Mouse (Mus musculus): Measurements from ENCODE around the gene Alox12e.
"Not testable (repeated sequence)": the region's sequence is repeated elsewhere in the genome, so short reads cannot be mapped to it uniquely, and the experiment has no call there.

Alox12e gene

DNA sequence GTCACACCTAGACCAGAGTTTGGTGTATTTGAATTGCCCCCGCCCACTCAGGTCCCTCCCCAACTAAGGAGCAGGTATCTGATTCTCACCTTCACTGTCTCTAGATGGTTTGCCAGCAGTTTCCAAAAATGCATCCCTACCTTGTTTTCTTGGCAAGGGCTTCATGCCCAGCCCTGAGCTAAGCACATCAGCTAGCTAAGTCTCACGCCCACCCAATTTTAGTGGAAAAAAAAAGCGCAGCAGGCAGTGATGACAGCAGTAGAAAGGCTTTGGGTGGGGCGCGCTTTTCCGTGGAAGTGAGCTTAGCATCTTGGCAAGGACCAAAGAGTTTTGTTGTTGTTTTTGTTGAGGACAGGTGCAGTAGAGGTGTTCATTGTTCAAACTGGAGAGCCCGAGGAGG, at the start of gene Alox12e:
TSS of gene Alox12e (minus strand) at position 101 of the 400 bp plus-strand sequence.
- DNase-seq (ENCODE audit: low spot score in 2 of 2): no peak

DNA sequence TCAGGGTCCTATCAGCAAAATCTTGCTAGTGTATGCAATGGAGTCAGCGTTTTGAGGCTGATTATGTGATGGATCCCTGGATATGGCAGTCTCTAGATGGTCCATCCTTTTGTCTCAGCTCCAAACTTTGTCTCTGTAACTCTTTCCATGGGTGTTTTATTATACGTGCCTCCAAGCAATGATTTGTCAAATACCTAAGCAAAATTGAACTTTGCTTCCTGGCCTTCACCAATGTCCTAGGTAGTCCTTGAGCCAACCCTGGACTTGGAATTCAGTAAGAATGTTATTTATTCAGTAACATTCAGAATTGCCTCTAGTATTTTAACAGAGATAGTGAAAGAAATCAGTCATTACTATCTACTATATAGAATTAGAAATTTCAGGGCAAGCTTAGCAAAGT, 46.2 kb upstream of the Alox12e start:
- not testable (repeated sequence) for DNase-seq (ENCODE audit: low spot score in 2 of 2)

DNA sequence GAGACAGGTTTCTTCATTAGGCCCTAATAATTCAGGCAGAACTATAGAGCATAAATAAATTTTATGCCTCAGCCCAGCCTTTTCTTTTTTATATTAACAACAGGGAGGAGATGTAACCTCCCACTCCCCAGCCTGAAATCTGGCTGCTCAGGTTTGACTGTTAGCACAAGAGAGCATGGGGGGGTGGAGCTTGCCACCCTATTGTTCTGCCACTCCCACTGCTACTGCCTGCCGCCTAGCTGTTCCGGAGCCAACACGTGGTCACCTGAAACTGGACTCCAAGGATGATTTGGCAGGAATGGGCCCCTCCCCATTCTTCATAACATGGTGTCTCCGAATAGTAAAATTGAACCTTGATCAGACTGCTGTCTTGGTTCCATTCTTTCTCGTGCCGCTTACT, 45.3 kb upstream of the Alox12e start:
- DNase-seq (ENCODE audit: low spot score in 2 of 2): not testable (repeated sequence)

DNA sequence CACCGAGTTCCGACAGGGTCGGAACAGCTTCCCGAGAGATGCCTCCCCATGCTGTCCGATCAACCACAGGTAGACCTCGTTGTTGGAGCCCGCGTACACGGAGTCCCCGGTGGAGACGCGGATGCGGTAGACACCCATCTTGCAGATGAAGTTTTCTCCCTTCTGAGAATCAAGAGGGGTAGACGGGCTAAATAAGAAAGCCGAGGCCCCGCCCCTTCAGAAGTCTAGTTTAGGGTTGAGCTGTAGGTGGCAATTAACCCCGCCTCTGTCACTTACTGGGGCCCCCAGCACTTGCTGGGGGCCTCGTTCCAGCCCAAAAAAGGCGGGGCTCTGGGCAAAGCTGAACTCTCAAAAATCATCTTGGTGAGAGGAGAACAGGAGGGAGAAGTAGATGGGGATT, 29.4 kb upstream of the Alox12e start, which contains the start of gene Alox15:
TSS of gene Alox15 (minus strand) at position 164 of the 400 bp plus-strand sequence.
- no peak for DNase-seq (ENCODE audit: low spot score in 2 of 2)

DNA sequence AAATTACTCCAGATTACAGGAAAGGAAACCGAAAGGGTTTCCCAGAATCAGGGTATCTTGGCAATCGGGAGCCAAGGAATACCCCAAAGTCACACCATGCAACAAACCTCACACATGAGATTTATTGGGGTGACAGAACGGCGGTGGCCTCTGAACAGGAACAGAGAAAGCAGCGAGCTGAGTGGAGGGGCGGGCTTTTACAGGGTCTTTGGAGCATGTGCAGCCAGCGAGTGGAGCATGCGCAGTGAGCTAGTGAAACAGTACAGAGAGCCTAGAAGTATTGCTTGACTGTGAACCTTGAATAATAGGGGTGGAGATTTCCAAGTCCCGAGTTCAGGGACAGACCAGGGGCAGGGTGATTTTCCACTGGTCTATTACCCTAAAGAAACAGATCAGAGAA, 26.2 kb upstream of the Alox12e start:
- no peak for DNase-seq (ENCODE audit: low spot score in 2 of 2)

DNA sequence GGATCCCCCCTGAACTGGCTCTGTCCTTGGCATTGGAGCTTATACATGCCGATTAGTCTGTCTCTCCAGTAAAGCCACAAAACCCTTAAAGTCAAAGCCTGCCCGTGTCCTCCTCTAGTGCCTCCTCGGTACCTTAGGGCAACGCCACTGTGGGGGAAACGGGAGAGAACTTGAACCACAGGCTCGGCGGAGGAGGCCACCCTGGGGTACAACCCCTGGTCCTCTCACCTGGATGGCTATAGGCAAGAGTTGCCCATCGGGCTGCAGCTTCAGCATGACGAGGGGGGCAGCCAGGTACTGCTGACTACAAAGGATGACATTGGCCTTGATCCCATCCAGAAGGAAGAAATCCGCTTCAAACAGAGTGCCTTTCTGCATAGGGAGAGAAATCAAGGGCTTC, 25.4 kb upstream of the Alox12e start:
- DNase-seq (ENCODE audit: low spot score in 2 of 2): no peak

DNA sequence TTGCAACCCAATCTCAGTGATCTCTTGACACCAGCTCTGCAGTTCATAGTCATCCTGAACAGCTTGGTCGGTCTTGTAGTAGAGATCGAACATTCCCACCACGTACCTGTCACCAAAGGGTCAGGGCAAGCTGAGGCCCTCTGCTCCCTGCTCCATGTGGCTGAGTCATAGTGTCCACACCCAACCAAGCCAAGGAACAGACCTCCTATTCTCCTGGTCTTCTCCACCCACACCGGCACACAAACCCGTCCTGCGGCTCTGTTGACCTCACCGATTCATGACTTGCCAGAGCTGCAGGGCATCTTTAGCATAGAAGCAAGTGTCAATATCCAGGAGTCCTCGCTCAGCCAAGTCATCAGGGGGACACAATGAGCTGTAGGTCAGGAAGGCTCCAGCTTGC, 23.1 kb upstream of the Alox12e start:
- no peak for DNase-seq (ENCODE audit: low spot score in 2 of 2)

DNA sequence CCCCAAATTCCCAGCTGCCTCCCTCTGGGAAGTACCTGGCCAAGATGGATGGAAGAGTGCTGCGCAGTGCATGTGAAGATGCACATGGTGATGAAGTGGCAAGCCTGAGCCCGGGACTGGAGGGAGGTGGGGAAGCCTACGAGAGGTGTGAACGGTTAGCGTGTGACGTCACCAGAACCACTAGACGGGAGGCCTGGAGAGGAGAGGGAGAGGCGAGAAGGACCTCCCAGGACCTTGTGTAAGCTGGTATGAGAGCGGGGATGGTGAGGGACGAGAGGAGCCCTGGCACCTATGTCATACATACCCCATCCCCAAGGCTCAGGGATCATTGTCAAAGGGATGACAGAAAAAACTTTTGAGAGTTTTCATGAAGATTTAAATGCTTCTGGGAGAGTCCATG, 22.6 kb upstream of the Alox12e start:
- no peak for DNase-seq (ENCODE audit: low spot score in 2 of 2)

DNA sequence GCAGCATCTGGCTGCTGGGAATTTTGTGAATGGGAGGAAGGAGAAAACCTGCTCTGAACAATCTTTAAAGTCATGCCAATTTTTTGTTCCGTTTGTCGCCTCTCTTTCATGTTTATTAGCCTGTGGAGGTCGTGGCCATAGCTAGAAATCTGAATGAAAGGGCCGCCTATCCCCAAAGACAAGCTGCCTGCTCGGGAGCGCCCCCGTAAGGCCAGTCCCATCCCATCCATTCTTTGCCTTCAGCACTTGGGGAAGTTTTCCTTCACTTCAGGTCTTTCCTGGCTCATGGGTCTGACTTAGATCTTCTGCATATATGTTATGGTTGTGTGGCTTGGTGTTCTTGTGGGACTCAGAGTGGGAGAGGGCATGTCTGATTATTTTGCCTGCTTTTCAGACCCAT, 17.1 kb upstream of the Alox12e start:
- DNase-seq (ENCODE audit: low spot score in 2 of 2): no peak

DNA sequence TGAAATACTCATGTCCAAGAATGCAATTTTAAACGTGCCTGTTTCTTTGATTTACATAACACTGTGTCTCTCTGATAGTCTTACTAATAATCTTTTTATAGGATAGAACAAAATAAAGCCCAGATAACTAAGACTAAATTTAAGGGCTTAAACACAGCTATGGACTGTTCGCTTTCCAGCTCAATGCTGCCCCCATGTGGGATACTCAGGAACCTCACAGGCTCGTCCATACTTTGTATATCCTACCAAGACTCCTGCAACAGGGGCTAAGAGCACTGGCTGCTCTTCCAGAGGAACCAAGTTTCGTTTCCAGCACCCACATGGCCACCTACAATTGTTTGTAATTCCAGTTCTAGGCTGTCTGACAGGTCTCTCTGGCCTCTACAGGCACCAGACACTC, 12.0 kb upstream of the Alox12e start:
- DNase-seq (ENCODE audit: low spot score in 2 of 2): peak; percentile 29 to 58

DNA sequence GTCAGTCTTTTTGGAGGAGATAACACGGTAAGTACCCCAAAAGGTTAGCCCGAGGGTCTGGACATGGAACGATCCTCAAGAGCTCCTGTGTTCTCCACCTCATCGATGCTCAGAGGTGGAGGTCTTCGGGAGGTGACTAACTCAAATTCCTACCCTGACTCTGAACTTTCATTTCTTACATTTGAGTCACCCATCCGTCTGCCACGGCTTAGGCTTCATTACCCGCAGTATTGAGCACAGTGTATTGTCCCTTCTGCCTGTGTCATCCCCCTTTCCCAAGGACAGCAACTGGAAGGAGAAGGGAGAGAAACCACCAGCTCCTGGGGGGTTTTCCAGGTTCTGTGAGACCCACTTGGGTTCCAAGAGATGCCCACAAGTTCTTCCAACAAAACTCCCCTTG, 2.3 kb upstream of the Alox12e start:
- no peak for DNase-seq (ENCODE audit: low spot score in 2 of 2)

DNA sequence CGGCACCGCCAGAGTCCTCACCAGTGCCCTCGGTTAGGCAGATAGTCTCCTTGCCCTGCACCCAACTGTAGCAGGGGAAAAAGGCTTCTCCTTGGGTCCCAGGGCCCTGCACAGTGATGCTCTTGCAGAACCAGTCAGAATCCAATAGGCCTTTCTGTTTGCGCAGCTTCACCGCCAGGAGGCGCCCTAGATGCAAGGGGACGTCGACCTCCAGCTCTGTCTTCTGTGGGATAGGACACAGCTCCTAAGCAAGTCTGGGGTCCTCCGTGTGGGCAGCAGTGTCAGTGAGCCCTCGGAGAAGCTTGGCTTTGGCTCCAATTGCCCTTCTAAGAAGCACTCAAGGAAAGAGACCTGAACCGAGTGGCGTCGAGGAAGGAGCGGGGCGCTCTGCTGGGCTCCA, 764 bp downstream of the Alox12e start:
- peak; percentile 39 to 54 for DNase-seq (ENCODE audit: low spot score in 2 of 2)

DNA sequence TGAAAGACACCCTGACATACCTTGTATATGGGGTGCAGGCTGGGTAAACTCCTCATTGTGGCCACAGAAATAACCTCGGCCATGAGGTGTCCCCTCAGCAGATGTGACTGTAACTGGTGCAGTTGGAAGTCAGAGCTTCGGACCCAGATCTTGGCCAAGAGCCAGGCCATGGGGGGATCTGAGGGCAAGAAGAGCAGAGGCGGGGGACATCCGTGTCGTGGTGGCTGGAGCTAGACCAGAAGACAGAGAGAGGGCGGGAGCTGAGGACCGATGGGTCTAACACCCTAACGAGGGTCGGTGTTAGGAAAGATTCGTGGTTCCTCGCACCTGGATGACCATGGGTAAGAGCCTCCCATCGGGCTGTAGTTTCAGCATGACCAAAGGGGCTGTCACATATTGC, 2.8 kb downstream of the Alox12e start:
- DNase-seq (ENCODE audit: low spot score in 2 of 2): no peak

DNA sequence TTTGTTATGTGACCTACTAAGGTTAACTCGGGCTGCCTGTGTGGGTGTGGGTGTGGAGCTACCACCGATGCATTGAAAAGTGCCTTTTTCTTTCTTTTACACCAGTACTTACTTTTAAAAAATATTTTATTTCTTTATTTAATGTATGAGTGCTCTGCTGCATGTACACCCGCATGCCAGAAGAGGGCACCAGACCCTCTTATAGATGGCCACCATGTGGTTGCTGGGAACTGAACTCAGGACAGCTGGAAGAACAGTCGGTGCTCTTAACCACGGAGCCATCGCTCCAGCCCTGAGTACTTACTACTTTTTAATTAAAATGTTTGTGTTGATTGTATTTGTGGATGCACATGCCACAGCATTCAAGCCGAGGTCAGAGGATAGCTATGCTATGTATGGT, 8.6 kb downstream of the Alox12e start:
- peak in 1 of 2 experiments; percentile 28 for DNase-seq (ENCODE audit: low spot score in 2 of 2)

DNA sequence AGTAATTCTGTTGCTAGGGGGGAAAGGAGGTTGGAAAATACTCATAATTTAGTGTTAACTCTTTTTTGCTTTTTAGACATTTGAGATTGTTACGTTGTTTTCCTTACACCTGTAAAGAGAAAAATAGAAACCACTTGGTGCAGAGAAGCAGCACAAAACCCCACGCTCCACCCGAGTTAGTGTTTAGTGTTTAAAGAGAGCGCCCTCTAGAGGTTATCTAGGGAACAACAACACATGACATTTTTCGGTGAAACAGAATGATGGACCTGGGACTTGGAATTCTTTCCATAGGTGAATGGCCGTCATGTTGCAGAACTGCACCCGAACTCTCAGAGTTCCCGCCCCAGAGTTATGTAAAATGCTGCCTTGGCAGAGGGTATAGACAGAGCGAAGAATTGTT, 13.1 kb downstream of the Alox12e start:
- DNase-seq (ENCODE audit: low spot score in 2 of 2): peak in 1 of 2 experiments; percentile 45

DNA sequence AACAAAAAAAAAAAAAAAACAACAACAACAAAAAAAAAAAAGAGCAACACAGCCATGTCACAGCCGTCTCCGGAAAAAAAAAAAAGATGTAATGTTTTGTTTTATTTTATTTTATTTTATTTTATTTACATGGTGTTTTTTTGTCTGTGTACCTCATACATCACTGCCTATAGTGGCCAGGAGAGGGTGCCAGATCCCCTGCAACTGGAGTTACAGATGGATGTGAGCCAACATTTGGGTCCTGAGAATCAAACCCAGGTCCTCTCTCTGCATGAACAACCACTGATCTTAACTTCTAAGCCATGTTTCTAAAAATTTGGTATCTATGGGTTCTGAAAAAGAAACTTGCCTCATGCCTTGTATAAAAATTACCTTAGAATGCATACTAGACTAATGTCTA, 14.1 kb downstream of the Alox12e start:
- no peak for DNase-seq (ENCODE audit: low spot score in 2 of 2)

DNA sequence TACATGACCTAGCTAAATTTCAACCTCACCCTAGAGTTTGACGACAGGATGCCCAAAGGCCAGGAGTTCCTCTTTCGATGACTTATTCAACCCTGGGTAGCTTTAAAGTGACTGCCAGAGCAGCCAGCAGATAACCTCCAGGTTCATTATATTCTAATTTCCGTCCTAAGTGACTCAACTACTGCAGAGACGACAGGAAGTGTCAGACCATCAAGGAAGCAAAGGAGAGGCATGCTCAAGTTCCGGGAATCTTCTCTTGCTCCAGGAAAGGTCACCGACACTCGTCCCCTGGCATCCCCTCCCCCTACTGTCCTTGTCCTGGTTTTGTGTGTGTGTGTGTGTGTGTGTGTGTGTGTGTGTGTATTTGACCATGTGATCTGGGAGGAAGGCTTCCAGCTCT, 16.3 kb downstream of the Alox12e start:
- DNase-seq (ENCODE audit: low spot score in 2 of 2): peak in 1 of 2 experiments; percentile 21

DNA sequence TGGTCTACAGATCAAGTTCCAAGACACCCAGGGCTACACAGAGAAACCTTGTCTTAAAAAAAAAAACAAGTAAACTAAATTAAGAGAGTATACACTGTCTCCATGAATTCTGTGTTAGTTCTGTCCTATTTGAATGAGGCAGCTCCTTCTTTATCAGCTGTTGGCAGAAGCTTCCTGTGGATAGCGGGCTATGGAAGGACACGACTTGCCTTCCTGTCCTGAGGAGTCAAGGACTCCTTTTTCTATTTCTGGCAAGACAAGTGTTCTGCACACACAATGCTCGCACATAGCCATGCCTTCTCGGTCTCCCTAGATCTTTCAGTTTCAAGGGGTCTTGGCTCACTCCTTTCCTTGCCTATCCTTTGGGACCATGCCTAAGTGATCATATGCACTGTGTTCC, 20.1 kb downstream of the Alox12e start:
- DNase-seq (ENCODE audit: low spot score in 2 of 2): no peak

DNA sequence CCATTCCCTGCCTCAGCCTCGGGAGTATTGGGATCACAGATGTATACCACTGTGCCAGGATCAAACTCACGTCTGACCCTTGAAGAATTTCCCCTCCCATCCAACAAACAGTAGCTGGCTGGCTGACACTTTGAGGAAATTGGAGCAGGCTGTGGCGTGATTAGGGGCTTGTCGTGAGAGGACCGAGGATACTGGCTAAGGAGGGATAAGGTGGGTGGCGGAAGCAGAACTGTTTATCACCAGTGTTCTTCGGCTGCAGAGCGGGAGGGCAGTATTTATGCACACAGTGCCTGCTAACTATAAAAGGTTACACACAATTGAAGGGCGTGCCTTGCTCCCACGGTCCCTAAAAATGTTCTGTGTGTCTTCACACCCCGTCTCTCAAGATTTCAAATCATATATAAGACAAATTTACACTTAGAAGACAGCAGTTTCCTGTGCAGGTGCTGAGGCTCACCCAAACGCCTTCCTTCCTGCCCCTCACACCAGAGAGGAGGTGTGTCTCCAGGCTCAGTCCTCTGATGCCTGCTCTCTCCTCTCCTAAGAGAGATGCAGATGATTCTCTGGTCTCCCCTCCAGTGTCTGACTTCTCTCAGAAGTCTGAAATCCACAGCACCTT, 24.5 kb downstream of the Alox12e start:
- DNase-seq (ENCODE audit: low spot score in 2 of 2): peak; percentile 21 to 26

DNA sequence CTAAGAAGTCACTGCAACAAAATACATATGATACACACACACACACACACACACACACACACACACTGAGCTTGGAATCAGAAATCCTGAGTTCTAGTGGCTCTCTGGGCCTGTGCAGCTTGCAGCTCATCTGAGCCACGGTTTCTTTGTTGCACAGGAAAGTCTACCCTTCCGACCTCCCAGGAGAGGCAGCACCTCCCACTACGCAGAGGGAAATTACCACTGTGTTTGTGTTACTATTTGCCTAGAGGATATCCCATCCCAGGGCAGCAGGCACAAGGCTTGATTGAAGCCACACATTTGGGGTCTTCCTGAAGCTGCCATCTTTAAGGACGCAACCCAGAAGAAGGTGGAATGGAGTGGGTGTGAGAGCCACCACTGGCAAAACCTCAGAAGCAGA, 25.0 kb downstream of the Alox12e start:
- no peak for DNase-seq (ENCODE audit: low spot score in 2 of 2)

DNA sequence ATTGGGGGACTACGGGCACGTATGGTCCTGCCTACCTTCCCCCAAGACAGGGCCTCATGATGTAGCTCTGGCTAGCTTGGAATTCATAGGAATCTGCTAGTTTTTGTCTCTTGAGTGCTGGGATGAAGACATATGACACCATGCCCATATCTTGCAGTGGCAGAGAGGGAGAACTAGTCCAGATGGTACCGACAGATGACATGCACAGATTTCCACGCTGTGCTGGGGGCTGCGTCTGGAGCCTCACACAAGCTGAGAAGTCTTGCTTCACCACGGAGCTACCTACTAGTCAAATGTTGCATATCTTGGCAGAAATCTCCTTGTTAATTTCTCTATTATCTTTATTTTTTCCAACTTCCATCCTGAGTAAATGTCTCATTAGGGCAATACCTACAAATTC, 28.5 kb downstream of the Alox12e start:
- no peak for DNase-seq (ENCODE audit: low spot score in 2 of 2)

DNA sequence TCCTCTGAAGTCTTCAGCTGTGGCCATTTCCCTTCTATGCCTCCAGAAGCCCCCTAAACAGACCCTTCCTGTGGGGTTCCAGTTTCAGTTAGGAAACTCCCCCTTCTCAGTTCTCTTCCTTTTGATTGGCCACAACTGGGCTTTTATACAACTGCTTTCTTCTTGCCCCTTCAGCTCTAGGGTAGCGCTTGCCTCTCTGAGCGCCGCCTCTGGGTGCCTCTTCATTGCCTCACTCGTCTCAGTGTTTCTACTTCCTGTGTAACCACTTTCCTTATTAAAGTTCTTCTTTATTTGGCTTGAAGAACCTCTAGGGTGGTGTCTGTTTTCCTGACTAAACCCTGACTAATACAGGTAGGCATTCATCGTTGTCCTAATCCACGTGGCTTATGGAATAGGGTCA, 31.2 kb downstream of the Alox12e start:
- no peak for DNase-seq (ENCODE audit: low spot score in 2 of 2)

DNA sequence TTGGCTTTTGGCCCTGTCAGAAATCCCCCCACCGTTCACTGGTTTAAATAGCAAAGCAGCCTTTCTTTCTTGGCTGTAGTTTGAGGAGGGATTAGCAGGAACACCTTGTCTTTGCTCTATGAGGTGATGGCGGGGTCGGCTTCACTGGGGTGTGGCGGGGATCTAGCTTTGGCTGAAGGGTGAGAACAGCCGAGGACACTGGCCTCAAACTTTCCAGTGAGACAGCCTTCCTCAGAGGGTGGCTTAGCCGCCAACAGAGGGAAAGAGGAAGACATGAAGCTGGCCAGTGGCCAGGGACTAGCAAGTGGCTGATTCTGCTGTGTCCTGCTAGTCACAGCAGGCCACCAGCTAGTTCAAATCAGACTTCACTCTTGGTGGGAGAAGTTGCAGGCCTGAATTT, 33.2 kb downstream of the Alox12e start:
- DNase-seq (ENCODE audit: low spot score in 2 of 2): no peak

DNA sequence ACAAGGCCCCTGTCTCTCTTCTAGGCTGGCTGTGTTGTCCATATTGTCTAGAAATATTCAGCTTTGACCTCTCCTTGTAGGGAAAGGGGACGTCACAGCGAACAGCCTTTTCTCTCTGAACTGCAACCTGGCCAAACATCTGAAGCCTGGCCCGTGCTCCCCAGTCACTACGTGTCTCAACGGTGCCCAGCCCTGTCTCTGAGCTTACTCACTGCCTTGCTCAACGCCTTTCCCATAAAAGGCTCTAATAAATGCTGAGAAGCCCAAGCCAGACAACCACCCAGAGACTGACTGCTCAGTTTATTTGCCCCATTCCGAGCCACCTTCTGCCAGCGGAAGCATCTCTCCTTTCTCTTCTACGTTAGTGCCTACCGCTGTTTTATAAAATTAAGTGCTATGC, 34.3 kb downstream of the Alox12e start:
- DNase-seq (ENCODE audit: low spot score in 2 of 2): no peak
